Mouse (Mus musculus): Measurements from ENCODE around the gene Fgf2. TPM values are rescaled to one million over a fixed set of nuclear protein-coding genes. Genes with fewer than 3 reads are reported as not detected.
A peak's percentile ranks its signal among the peaks of the same experiment; 100 is the strongest.

The Fgf2 gene
- total and polyA plus RNA-seq, 3 experiments, result 0.15 to 0.53 TPM; not detected in 1

DNA sequence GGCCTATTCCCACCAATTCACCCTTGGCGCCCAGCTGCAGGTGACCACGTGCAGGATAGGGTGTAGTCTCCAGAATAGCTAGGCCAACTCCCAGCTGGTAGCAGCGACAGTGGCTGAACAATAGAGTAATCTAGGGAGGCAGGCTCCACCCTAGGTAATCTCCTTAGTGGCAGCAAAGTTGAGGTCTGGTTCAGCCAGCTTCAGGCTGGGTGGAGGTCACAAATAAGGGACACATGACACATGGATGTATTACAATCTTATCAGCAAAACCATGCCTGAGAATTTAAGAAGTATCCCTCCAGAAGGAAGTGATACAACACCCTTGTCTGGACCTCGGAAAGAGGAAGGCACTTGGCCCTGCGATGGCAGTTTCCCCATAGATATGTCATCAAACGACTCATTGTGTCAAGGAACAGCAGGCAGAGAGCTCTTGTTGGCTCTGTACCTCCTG lies 16.1 kb upstream of the Fgf2 start (continued):
- TF ChIP-seq GATA1 (IDR thresholded peaks at IDR 0.05; ENCODE audit: low read depth, low read length), result peak; percentile 87
- TF ChIP-seq E2F4 (IDR thresholded peaks at IDR 0.05; ENCODE audit: borderline replicate concordance, low read depth, low read length), result no peak

DNA sequence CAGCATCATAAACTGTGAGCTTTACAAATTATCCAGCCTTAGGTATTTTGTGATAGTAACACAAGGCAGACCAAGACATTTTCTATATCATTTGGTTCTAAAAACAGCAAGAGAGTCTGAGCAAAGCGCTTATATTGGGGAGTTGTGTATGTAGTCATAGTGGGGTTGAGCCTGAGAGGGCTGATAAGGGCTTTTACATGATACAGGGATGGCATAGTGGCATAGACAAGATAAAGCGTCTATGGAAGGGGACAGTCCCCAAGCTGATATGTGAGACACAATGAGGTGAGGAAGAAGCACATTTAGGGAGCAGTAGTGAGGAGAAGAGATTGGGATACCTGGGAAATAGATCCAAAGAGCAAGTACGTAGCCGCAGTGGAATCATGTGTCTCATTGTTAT lies 14.1 kb upstream of the Fgf2 start:
- H3K27me3 ChIP-seq (ENCODE audit: control insufficient read depth in 1 of 2, insufficient read depth in 2 of 2, low read length in 2 of 2), result no peaks in the 10 kb centered on the region
- no peaks in the 10 kb centered on the region for H3K79me2 ChIP-seq (ENCODE audit: control insufficient read depth, insufficient read depth, low read length, poor library complexity)
- no peak overlapping the region for H3K4me3 ChIP-seq (ENCODE audit: control insufficient read depth in 1 of 2, insufficient read depth in 1 of 2, low read depth in 2 of 2, low read length in 2 of 2)
- no peak overlapping the region for H3K27ac ChIP-seq (ENCODE audit: control insufficient read depth, low read depth, low read length)
- H3K4me1 ChIP-seq (ENCODE audit: control insufficient read depth in 1 of 2, insufficient read depth in 2 of 2, low read length in 2 of 2), result peaks cover 9 to 19% of the 10 kb centered on the region in 2 experiments
- H3K9ac ChIP-seq (ENCODE audit: control insufficient read depth, low read depth, low read length, poor library complexity, severe bottlenecking), result no peak overlapping the region
- H3K9me3 ChIP-seq (replicated peaks; ENCODE audit: insufficient read depth, low read length), result no peaks in the 10 kb centered on the region
- H3K36me3 ChIP-seq (ENCODE audit: control insufficient read depth in 1 of 2, insufficient read depth in 2 of 2, low read length in 2 of 2), result peaks cover 0 to 23% of the 10 kb centered on the region in 2 experiments; a peak in 2 of 4 replicates
- no peak for DNase-seq (ENCODE audit: low read depth, low spot score)
- TF ChIP-seq BHLHE40 (IDR thresholded peaks at IDR 0.05; ENCODE audit: borderline replicate concordance, low read depth, low read length), result no peak
- TF ChIP-seq HCFC1 (IDR thresholded peaks at IDR 0.05; ENCODE audit: low read depth, low read length), result no peak
- TF ChIP-seq TCF12 (IDR thresholded peaks at IDR 0.05; ENCODE audit: low read depth, low read length), result no peak
- TF ChIP-seq MAFK (IDR thresholded peaks at IDR 0.05; ENCODE audit: borderline replicate concordance, low read depth, low read length), result no peak
- no peak for TF ChIP-seq GATA1 (IDR thresholded peaks at IDR 0.05; ENCODE audit: low read depth, low read length)
- TF ChIP-seq USF2 (IDR thresholded peaks at IDR 0.05; ENCODE audit: borderline replicate concordance in 1 of 2, insufficient read depth in 1 of 2, low read depth in 1 of 2, low read length in 2 of 2), result no peak
- no peak for TF ChIP-seq TBP (IDR thresholded peaks at IDR 0.05; ENCODE audit: low read depth, low read length)
- 0 out of 2 replicates have a peak, but pooled peaks have one; percentile 12 for TF ChIP-seq ETS1 (IDR thresholded peaks at IDR 0.05; ENCODE audit: low read depth, low read length)
- no peak for TF ChIP-seq USF1 (IDR thresholded peaks at IDR 0.05; ENCODE audit: low read depth, low read length)
- peak in 1 of 2 experiments; percentile 28; a peak in 1 of 4 replicates for TF ChIP-seq EP300 (IDR thresholded peaks at IDR 0.05; ENCODE audit: low read depth in 1 of 2, low read length in 2 of 2)
- no peak for TF ChIP-seq ZC3H11A (IDR thresholded peaks at IDR 0.05; ENCODE audit: low read depth, low read length)
- TF ChIP-seq ZNF384 (IDR thresholded peaks at IDR 0.05; ENCODE audit: low read depth, low read length), result no peak
- TF ChIP-seq CHD1 (IDR thresholded peaks at IDR 0.05; ENCODE audit: low read depth, low read length), result no peak
- TF ChIP-seq MEF2A (IDR thresholded peaks at IDR 0.05; ENCODE audit: extremely low read depth, insufficient replicate concordance, low read depth, low read length, poor library complexity, severe bottlenecking), result no peak
- no peak for TF ChIP-seq MYB (IDR thresholded peaks at IDR 0.05; ENCODE audit: low read depth, low read length)

DNA sequence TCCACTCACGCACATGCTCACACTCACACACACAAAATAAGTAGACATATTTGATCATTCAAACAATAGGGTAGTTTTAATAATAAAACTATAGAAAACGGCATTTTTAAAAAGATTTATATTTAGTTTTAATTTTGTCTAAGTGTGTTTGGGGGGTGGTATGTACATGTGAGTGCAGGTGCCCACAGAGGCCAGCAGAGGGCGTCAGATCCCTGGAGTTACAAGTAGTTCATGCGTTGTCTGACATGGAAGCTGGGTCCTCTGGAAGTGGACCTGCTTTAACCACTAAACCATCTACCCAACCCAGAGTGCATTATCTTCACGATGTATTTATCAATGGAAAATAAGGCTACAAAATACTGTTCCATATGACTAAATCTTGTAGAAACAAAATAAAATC lies 7.0 kb upstream of the Fgf2 start:
- H3K79me2 ChIP-seq (ENCODE audit: control insufficient read depth, insufficient read depth, low read length, poor library complexity), result no peaks in the 10 kb centered on the region
- H3K9ac ChIP-seq (ENCODE audit: control insufficient read depth, low read depth, low read length, poor library complexity, severe bottlenecking), result no peak overlapping the region
- H3K4me3 ChIP-seq (ENCODE audit: control insufficient read depth in 1 of 2, insufficient read depth in 1 of 2, low read depth in 2 of 2, low read length in 2 of 2), result no peak overlapping the region
- H3K27me3 ChIP-seq (ENCODE audit: control insufficient read depth in 1 of 2, insufficient read depth in 2 of 2, low read length in 2 of 2), result no peaks in the 10 kb centered on the region
- H3K4me1 ChIP-seq (ENCODE audit: control insufficient read depth in 1 of 2, insufficient read depth in 2 of 2, low read length in 2 of 2), result no peaks in the 10 kb centered on the region
- H3K36me3 ChIP-seq (ENCODE audit: control insufficient read depth in 1 of 2, insufficient read depth in 2 of 2, low read length in 2 of 2), result no peaks in the 10 kb centered on the region
- TF ChIP-seq KAT2A (conservative IDR thresholded peaks at IDR 0.05; ENCODE audit: low read depth, low read length), result no peak
- TF ChIP-seq MYB (IDR thresholded peaks at IDR 0.05; ENCODE audit: low read depth, low read length), result no peak
- peak; percentile 44 to 73 (median 67) for TF ChIP-seq CTCF (IDR thresholded peaks at IDR 0.05 in 2 of 3, conservative IDR thresholded peaks at IDR 0.05 in 1 of 3; ENCODE audit: control insufficient read depth in 1 of 3, insufficient read depth in 1 of 3, low read depth in 2 of 3, low read length in 3 of 3, poor library complexity in 1 of 3, severe bottlenecking in 1 of 3)
- TF ChIP-seq POLR2A (IDR thresholded peaks at IDR 0.05; ENCODE audit: control insufficient read depth in 1 of 2, insufficient read depth in 1 of 2, low read depth in 1 of 2, low read length in 2 of 2, poor library complexity in 1 of 2), result no peak
- TF ChIP-seq ZKSCAN1 (IDR thresholded peaks at IDR 0.05; ENCODE audit: low read depth, low read length), result no peak
- peak; percentile 57 for TF ChIP-seq RAD21 (IDR thresholded peaks at IDR 0.05; ENCODE audit: low read depth, low read length)
- no peak for TF ChIP-seq RCOR1 (IDR thresholded peaks at IDR 0.05; ENCODE audit: low read depth, low read length)
- TF ChIP-seq ZC3H11A (IDR thresholded peaks at IDR 0.05; ENCODE audit: low read depth, low read length), result peak; percentile 36; the same call in 1 of the 2 replicates
- peak; percentile 62 for TF ChIP-seq SMC3 (IDR thresholded peaks at IDR 0.05; ENCODE audit: low read depth, low read length)
- no peak for TF ChIP-seq UBTF (IDR thresholded peaks at IDR 0.05; ENCODE audit: borderline replicate concordance, insufficient read depth, low read depth, low read length)
- no peak for TF ChIP-seq SIN3A (IDR thresholded peaks at IDR 0.05; ENCODE audit: low read length)
- TF ChIP-seq CHD2 (IDR thresholded peaks at IDR 0.05; ENCODE audit: low read length), result no peak
- no peak for TF ChIP-seq USF1 (IDR thresholded peaks at IDR 0.05; ENCODE audit: low read depth, low read length)
- H3K27ac ChIP-seq (ENCODE audit: control insufficient read depth, low read depth, low read length), result no peak overlapping the region
- H3K9me3 ChIP-seq (replicated peaks; ENCODE audit: insufficient read depth, low read length), result no peaks in the 10 kb centered on the region
- peak; percentile 63 for DNase-seq (ENCODE audit: low read depth, low spot score)

All from MEL (cell line).